Mouse (Mus musculus) forelimb bud, embryonic 11.5 days (tissue): ENCODE measurements around the gene Pax6.

ENCODE experiments used
- DNase-seq: peaks from one replicate; pipeline ENCODE4 v3.0.0-alpha.2; 2012; ENCODE audit warnings: low read depth, low spot score

Gene Pax6

GRCm38 (mm10) chr2:105668271-105669270 lies at the start of gene Pax6:
Pax6 (plus strand) TSS chr2:105668900.
- DNase-seq = no peak

DNA sequence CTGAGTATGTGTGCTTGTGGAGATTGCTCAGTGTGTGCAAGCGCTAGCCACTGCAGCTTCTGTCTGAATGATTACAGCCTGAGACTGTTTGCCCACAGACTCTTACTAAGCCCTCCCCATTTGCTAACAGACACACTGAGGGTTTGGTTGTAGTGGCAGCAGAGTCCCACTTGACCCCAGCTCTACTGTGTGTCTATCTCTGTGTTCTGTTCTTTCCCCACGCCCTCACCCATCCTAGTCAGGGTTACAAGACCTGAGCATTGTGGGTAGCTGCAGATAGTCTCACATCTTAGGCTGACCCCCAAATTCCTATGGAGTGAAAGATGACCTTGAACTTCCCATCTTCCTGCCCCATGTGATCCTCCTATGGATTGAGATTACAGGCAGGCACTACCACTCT lies 19.8 kb upstream of the Pax6 start:
- no peak for DNase-seq

DNA sequence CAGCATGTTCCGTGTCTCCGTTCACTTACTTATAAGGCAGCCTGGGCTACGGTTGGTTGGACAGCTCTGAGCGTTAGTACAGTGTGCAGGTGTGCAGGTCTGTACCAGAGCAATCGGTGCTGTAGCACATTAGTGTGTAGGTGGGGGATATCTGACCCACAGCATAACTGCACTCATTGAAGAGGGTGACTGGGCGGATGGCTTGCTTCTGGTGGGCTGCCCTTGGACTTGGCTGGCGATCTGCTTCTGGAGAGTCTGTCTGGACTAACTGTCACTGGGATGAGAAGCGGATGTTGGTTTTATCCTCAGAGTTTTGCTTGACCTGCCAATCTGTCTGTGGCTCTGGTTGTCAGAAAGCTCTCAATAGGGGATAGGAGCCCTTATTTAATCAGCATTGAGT lies 12.2 kb upstream of the Pax6 start:
- DNase-seq = no peak

GRCm38 (mm10) chr2:105659350-105659749 lies 9.3 kb upstream of the Pax6 start:
- no peak for DNase-seq

GRCm38 (mm10) chr2:105659926-105660873 lies 8.5 kb upstream of the Pax6 start:
- peak; percentile 23 for DNase-seq

- peak; percentile 14 for DNase-seq
Observed at GRCm38 (mm10) chr2:105660874-105661622, 7.7 kb upstream of the Pax6 start.

DNA sequence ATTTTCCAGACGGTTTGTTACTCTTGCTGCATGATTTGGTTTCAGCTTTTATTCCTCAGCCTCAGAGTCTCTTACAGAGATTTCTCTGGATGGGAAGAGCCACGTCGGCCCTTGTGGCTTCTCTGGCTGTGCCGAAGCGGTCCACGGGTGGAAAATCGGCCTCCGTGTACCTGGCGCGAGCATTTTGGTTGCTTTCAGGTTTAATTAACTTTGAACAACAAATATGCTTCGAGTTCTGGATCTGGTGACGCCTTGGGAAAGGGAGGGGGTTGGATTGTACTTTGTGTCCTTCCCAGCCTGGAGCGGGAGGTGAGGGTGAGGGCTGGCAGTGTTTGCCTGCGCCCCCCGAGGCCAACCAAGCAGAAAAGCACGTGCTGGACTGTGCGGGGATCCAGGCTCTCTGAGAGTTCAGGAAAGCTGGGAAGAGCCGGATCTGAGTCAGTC lies 7.1 kb upstream of the Pax6 start:
- DNase-seq = peak; percentile 10

DNA sequence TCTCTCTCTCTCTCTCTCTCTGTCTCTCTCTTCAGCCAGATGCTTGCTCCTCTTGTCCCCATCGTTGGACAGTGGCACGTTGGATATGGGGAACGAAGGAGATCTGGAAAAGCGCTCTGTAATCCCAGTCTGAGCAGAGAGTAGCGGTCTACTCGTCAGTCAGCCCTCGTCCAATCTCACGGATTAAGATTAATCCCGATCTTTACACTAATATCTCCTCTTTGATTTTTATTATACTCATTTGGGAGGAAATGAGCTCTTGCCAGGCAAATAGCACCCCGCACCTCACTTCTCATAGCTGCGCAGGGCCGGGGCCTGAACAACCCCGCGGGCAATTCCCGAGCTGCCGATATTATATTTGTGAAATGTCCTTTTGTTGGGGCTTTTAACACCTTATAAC lies 6.6 kb upstream of the Pax6 start:
- no peak for DNase-seq

GRCm38 (mm10) chr2:105662606-105663005 lies 6.1 kb upstream of the Pax6 start:
- DNase-seq = no peak

GRCm38 (mm10) chr2:105663101-105663511 lies 5.6 kb upstream of the Pax6 start:
- peak; percentile 3 for DNase-seq

DNA sequence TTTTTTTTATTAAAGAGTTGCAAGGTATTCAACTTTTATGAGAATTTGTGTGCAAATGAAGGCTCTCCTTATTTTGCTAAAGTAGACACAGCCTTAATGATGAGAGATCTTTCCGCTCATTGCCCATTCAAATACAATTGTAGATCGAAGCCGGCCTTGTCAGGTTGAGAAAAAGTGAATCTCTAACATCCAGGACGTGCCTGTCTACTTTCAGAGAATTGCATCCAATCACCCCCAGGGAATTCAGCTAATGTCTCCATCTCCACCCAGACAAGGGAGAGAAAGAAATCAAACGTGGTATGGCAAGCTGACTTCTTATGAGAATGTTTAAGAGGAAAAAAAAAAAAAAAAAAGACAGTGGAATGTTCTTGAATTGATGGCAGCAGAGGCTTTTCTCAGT lies 3.7 kb upstream of the Pax6 start:
- DNase-seq = peak; percentile 1

DNA sequence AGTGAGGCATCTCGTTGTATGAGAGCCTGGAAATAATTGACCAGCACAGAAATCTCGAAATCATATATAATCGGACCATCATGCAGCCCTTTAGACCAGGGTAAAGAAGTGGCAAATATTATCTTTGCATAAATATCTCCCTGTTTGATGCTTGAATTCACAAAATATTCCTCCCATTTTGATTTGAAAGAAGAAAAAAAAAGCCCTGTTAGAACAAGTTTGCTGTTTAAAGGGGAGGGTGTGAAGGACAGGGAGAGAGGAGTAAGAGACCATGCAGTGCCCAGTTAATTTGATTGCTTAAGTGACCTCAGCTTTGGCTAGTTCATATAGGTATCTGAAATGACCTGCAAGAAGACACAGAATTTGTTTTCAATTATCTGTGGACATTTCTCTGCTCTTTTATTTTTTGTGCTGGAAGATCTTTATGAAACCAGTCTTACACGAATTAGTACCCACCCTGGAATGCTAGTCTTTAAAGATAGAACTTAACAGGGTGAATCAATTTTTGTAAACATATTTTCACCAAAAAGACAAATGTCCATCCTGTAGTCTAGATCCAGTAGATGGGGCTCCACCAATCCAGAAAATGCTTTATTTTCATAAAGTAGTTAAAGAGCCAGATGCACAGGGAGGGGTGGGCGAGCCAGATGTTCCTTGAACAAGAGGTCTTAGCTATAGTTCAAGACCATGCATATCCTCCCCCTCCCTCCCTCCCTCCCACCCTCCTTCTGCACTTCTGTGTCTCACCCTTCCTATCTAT lies 3.0 kb upstream of the Pax6 start:
- no peak for DNase-seq

- DNase-seq = no peak
Observed at GRCm38 (mm10) chr2:105666331-105666730, 2.4 kb upstream of the Pax6 start.

DNA sequence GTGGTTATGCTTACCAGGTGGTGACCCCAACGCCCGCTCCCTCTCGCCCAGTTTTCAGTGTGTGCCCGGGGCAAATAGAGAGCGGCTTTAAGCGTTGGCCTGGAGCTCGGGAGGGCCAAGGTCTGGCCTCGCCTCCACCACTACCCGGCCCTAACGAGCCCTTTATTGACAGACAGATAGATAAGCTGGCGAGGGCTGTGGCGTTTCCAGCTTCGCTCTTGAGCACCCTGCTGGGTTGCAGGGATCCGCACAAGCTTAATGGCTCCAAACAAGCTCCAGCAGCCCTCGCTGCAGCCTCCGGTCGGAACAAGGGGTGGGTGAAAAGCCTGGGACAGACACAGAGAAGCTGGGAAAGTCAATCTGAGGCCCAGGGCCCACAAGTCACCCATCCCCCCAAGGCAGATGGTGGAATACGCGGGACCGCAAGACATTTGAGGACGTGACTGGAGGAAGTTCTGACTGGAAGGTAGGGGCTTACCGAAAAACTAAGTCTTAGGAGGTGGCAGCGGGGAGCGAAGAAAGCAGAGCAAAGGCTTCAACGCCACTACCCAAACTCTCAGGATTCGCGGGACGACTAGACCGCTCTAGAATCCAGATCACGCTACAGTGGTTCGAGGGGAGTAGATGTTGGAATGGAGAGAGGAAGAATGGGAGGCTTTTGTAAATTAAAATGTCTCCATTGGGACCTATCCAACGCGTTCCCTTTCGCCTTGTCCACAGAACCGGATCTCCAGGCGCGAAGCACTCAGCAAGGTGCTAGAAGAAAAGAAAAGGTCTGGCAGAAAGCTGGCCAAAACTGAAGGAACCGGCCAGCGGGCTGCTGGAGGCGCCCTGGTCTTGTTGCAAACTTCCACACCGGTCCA lies 1.7 kb upstream of the Pax6 start:
- no peak for DNase-seq

- DNase-seq = no peak
Observed at GRCm38 (mm10) chr2:105667626-105667950, 1.1 kb upstream of the Pax6 start.

GRCm38 (mm10) chr2:105669371-105669861 lies 716 bp downstream of the Pax6 start:
- DNase-seq = no peak

- DNase-seq = no peak
Observed at GRCm38 (mm10) chr2:105669881-105670730, 1.4 kb downstream of the Pax6 start.

- no peak for DNase-seq
Observed at GRCm38 (mm10) chr2:105670731-105671095, 2.0 kb downstream of the Pax6 start.
